Mouse (Mus musculus) hindbrain, embryonic 14.5 days (tissue): ENCODE data around the gene Ppib. TPM values are rescaled to one million over a fixed set of nuclear protein-coding genes. Genes with fewer than 3 reads are reported as not detected.

Experiments used
- ATAC-seq: fragments of 200-750 bp; cut with Nextera tagmentation; 2 replicates; pipeline ENCODE4 v1.8.0; 2017; ENCODE audit warnings: moderate number of reproducible peaks, mild to moderate bottlenecking, moderate TSS enrichment, moderate library complexity; ENCODE audit not compliant: low FRiP score
- DNase-seq: peaks from one replicate; pipeline ENCODE4 v3.0.0-alpha.2; 2015; ENCODE audit warnings: low spot score
- H3K27ac ChIP-seq: fragments of 300-500 bp; sonication (generic); 2 replicates; pipeline ENCODE4 v1.5.1; 2014; ENCODE audit warnings: mild to moderate bottlenecking, moderate library complexity
- H3K27me3 ChIP-seq: fragments of 300-500 bp; sonication (generic); 2 replicates; pipeline ENCODE4 v1.6.1; 2014; ENCODE audit warnings: mild to moderate bottlenecking, low read length, mixed read lengths; ENCODE audit not compliant: control insufficient read depth, insufficient read depth
- H3K36me3 ChIP-seq: fragments of 300-500 bp; sonication (generic); replicated peaks from 2 replicates; pipeline ENCODE4 v1.6.1; 2014; ENCODE audit not compliant: control insufficient read depth, insufficient read depth
- H3K4me1 ChIP-seq: fragments of 300-500 bp; sonication (generic); replicated peaks from 2 replicates; pipeline ENCODE4 v1.6.1; 2014; ENCODE audit warnings: antibody characterized with exemption, low read length, mixed read lengths; ENCODE audit not compliant: control insufficient read depth, insufficient read depth
- H3K4me2 ChIP-seq: fragments of 300-500 bp; sonication (generic); replicated peaks from 2 replicates; pipeline ENCODE4 v1.6.1; 2014; ENCODE audit warnings: mild to moderate bottlenecking, moderate library complexity
- H3K4me3 ChIP-seq: fragments of 300-500 bp; sonication (generic); replicated peaks from 2 replicates; pipeline ENCODE4 v1.5.1; 2014; ENCODE audit warnings: mild to moderate bottlenecking, low read length
- H3K9ac ChIP-seq: fragments of 300-500 bp; sonication (generic); 2 replicates; pipeline ENCODE4 v1.6.1; 2014
- H3K9me3 ChIP-seq: fragments of 300-500 bp; sonication (generic); 2 replicates; pipeline ENCODE4 v1.6.1; 2016; ENCODE audit warnings: low read length; ENCODE audit not compliant: control insufficient read depth
- WGBS: fragments of 180-500 bp; shearing (Covaris S2); extraction: QIAGEN DNeasy Blood & Tissue Kit; methylation state at CpG from one replicate; pipeline ENCODE4 v1.1.7; 2014; 5-methylcytosine and 5-hydroxymethylcytosine counted together
- polyA plus RNA-seq: library from polyadenylated mRNA; unstranded; fragments of >200 nt; fragmentation: Nextera tagmentation; extraction: Ambion mirVana; gene quantifications from 2 replicates; pipeline ENCODE4 v1.2.1, GENCODE M21; 2014

Ppib gene
- 364 and 387 TPM in 2 replicates for polyA plus RNA-seq

DNA sequence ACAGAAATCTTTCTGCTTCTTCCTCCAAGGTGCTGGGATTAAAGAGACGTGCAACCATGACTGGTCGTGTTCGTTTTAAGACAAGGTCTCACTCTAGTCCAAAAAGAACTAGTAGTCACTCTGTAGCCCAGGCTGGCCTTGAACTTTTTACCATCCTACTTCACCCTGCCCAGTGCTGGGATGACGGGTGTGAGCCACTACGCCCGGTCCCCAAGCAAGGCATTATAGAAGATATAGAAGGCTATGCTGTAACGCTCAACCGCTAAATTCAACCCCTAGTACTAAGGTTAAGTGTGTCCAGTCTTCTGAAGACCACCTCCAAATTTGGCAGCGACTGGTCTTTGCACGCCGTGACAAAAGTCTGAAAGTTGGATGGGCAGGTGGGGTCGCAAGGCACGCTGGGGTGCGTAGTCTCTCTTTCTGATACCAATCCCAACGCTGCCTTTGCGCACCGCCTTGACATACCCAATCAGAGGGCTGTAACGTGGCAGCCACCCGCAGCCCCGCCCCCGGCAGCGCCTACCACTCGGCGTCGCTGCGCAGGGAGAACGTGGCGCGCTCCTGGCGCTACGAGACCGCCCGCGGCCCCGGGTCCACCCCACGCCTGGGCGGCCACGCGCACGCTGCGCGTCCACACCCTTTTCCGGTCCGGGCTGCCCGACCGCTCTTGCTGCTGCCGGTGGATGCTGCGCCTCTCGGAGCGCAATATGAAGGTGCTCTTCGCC, at the start of gene Ppib:
TSS of gene Ppib (plus strand) at position 640 of the 725 bp plus-strand sequence.
- Histone ChIP-seq H3K4me1 (peaks cover 18% of the 10 kb centered on the region), H3K9me3 (no peaks in the 10 kb centered on the region), H3K4me2 (peak within 1 kb of the TSS; percentile 71), H3K27me3 (no peaks in the 10 kb centered on the region), H3K27ac (peak within 1 kb of the TSS; percentile 87), H3K9ac (peak within 1 kb of the TSS; percentile 84), H3K4me3 (peak within 1 kb of the TSS; percentile 80), H3K36me3 (peaks cover 24% of the 10 kb centered on the region)
- WGBS, result under 1% methylated on average over 51 of the region's 51 CpGs
- ATAC-seq, result peak; percentile 98
- DNase-seq, result peak; percentile 97

- H3K27ac ChIP-seq, result no peak overlapping the region
- no peak overlapping the region for H3K4me3 ChIP-seq
- DNase-seq (no peak), ATAC-seq (no peak)
- H3K9ac ChIP-seq, result no peak overlapping the region
- H3K27me3 ChIP-seq, result no peaks in the 10 kb centered on the region
- H3K9me3 ChIP-seq, result no peaks in the 10 kb centered on the region
- no peaks in the 10 kb centered on the region for H3K4me1 ChIP-seq
- H3K4me2 ChIP-seq, result no peak overlapping the region
- peaks cover 20% of the 10 kb centered on the region for H3K36me3 ChIP-seq
Measured at GRCm38 (mm10) chr9:66020601-66021000, 39.4 kb upstream of the Ppib start.

DNA sequence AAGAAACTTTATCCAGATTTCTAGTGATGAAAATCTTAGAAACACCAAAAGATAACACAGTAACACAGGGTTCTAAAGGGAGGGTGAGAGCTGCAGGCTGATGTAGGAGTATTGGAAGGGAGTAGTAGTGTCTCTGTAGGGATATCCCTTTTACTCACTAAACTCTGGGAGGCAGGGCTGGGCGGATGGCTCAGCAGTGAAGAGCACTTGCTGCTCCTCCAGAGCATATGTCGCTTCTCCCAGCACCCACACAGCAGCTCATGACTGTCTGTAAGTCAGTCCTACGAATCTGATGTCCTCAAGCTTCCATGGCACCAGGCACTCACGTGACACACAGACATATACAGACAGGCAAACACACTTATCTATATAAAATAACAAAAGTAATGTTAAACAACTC, 21.9 kb upstream of the Ppib start:
- no peak overlapping the region for H3K27ac ChIP-seq
- H3K27me3 ChIP-seq, result no peaks in the 10 kb centered on the region
- 91% methylated on average over 4 of the region's 4 CpGs for WGBS
- no peaks in the 10 kb centered on the region for H3K4me1 ChIP-seq
- H3K4me3 ChIP-seq, result no peak overlapping the region
- H3K36me3 ChIP-seq, result peaks cover 59% of the 10 kb centered on the region
- H3K4me2 ChIP-seq, result no peak overlapping the region
- H3K9ac ChIP-seq, result no peak overlapping the region
- H3K9me3 ChIP-seq, result no peaks in the 10 kb centered on the region
- no peak for DNase-seq
- no peak for ATAC-seq

- WGBS, result 94% methylated on average over 4 of the region's 4 CpGs
- H3K4me2 ChIP-seq, result no peak overlapping the region
- peaks cover 54% of the 10 kb centered on the region for H3K36me3 ChIP-seq
- H3K4me1 ChIP-seq, result no peaks in the 10 kb centered on the region
- H3K27me3 ChIP-seq, result no peaks in the 10 kb centered on the region
- no peak for DNase-seq
- no peak overlapping the region for H3K9ac ChIP-seq
- H3K4me3 ChIP-seq, result no peak overlapping the region
- no peaks in the 10 kb centered on the region for H3K9me3 ChIP-seq
- H3K27ac ChIP-seq, result no peak overlapping the region
- ATAC-seq, result no peak
Measured at GRCm38 (mm10) chr9:66038581-66038980, 21.4 kb upstream of the Ppib start.

DNA sequence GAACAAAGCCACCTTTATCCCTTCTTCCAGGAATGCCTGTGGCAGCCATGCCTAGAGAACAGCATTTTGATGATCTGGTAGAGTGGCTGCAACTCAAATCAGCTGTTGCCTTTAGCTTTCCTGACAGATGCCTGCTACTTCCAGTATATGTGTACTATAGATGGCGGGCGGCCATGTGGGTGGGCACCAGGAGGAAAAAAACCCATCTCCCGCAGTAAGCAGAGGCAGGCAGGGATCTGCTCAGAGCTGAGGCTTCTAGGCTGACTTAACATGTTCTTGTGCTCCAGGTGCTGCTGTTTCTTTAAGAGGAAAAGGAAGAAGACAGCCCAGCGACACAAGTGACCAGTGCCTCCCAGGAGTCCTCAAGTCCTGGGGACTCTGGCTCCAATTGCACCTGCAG, 20.7 kb upstream of the Ppib start:
- no peaks in the 10 kb centered on the region for H3K27me3 ChIP-seq
- no peak for DNase-seq
- no peak overlapping the region for H3K4me3 ChIP-seq
- no peaks in the 10 kb centered on the region for H3K9me3 ChIP-seq
- no peak for ATAC-seq
- peaks cover 51% of the 10 kb centered on the region for H3K36me3 ChIP-seq
- H3K27ac ChIP-seq, result no peak overlapping the region
- H3K4me1 ChIP-seq, result no peaks in the 10 kb centered on the region
- H3K4me2 ChIP-seq, result no peak overlapping the region
- 92% methylated on average over 4 of the region's 4 CpGs for WGBS
- no peak overlapping the region for H3K9ac ChIP-seq

- 93% methylated on average over 3 of the region's 3 CpGs for WGBS
- ATAC-seq (no peak), DNase-seq (no peak)
- Histone ChIP-seq H3K4me1 (no peaks in the 10 kb centered on the region), H3K36me3 (peaks cover 40% of the 10 kb centered on the region), H3K9me3 (no peaks in the 10 kb centered on the region), H3K27ac (no peak overlapping the region), H3K9ac (no peak overlapping the region), H3K27me3 (no peaks in the 10 kb centered on the region), H3K4me3 (no peak overlapping the region), H3K4me2 (no peak overlapping the region)
Measured at GRCm38 (mm10) chr9:66040801-66041200, 19.2 kb upstream of the Ppib start.

- Histone ChIP-seq H3K36me3 (peaks cover 33% of the 10 kb centered on the region), H3K4me2 (no peak overlapping the region), H3K9ac (no peak overlapping the region), H3K4me3 (no peak overlapping the region), H3K27ac (no peak overlapping the region), H3K9me3 (no peaks in the 10 kb centered on the region), H3K4me1 (no peaks in the 10 kb centered on the region), H3K27me3 (no peaks in the 10 kb centered on the region)
- no peak for DNase-seq
- WGBS, result 92% methylated on average over 4 of the region's 4 CpGs
- ATAC-seq, result no peak
Measured at GRCm38 (mm10) chr9:66042331-66042730, 17.7 kb upstream of the Ppib start.

GRCm38 (mm10) chr9:66043241-66043640, 16.8 kb upstream of the Ppib start:
- Histone ChIP-seq H3K4me3 (no peak overlapping the region), H3K4me1 (no peaks in the 10 kb centered on the region), H3K4me2 (no peak overlapping the region), H3K9me3 (no peaks in the 10 kb centered on the region), H3K36me3 (peaks cover 26% of the 10 kb centered on the region), H3K9ac (no peak overlapping the region), H3K27me3 (no peaks in the 10 kb centered on the region), H3K27ac (no peak overlapping the region)
- ATAC-seq (no peak), DNase-seq (no peak)
- 99% methylated on average over 3 of the region's 3 CpGs for WGBS

GRCm38 (mm10) chr9:66049931-66050601, 10.0 kb upstream of the Ppib start:
- Histone ChIP-seq H3K27me3 (no peaks in the 10 kb centered on the region), H3K27ac (no peak overlapping the region)

More at GRCm38 (mm10) chr9:66049931-66050601, 10.0 kb upstream of the Ppib start:
- Histone ChIP-seq H3K4me2 (no peak overlapping the region), H3K9ac (no peak overlapping the region), H3K36me3 (no peaks in the 10 kb centered on the region; the same call in 1 of the 2 replicates), H3K4me1 (no peaks in the 10 kb centered on the region), H3K9me3 (no peaks in the 10 kb centered on the region), H3K4me3 (no peak overlapping the region)
- DNase-seq, result no peak
- no peak for ATAC-seq
- WGBS, result 64% methylated on average over 6 of the region's 6 CpGs
